Mouse (Mus musculus) heart, postnatal 0 days (tissue): ENCODE data around the gene Cep131. TPM values are rescaled to one million over a fixed set of nuclear protein-coding genes. Genes with fewer than 3 reads are reported as not detected.

ENCODE experiments used
- ATAC-seq: fragments of 200-750 bp; cut with Nextera tagmentation; 2 replicates; pipeline ENCODE4 v1.8.0; 2017; ENCODE audit warnings: low read depth, moderate number of reproducible peaks, moderate library complexity; ENCODE audit not compliant: insufficient read depth
- DNase-seq: peaks from one replicate; pipeline ENCODE4 v3.0.0-alpha.2; 2016; ENCODE audit warnings: low spot score
- H3K27ac ChIP-seq: fragments of 300-500 bp; sonication (generic); 2 replicates; pipeline ENCODE4 v1.5.1; 2014; ENCODE audit warnings: low read depth, mild to moderate bottlenecking
- H3K27me3 ChIP-seq: fragments of 300-500 bp; sonication (generic); 2 replicates; pipeline ENCODE4 v1.6.1; 2014; ENCODE audit warnings: low read length, mixed read lengths; ENCODE audit not compliant: control insufficient read depth, insufficient read depth
- H3K36me3 ChIP-seq: fragments of 300-500 bp; sonication (generic); replicated peaks from 2 replicates; pipeline ENCODE4 v1.6.1; 2014; ENCODE audit warnings: low read length, mixed read lengths; ENCODE audit not compliant: control insufficient read depth, insufficient read depth
- H3K4me1 ChIP-seq: fragments of 300-500 bp; sonication (generic); 2 replicates; pipeline ENCODE4 v1.6.1; 2014; ENCODE audit warnings: antibody characterized with exemption; ENCODE audit not compliant: control insufficient read depth, insufficient read depth
- H3K4me2 ChIP-seq: fragments of 300-500 bp; sonication (generic); 2 replicates; pipeline ENCODE4 v1.6.1; 2014; ENCODE audit warnings: low read depth, mild to moderate bottlenecking, low read length, moderate library complexity
- H3K4me3 ChIP-seq: fragments of 300-500 bp; sonication (generic); 2 replicates; pipeline ENCODE4 v1.5.1; 2014; ENCODE audit warnings: low read depth, low read length
- H3K9ac ChIP-seq: fragments of 300-500 bp; sonication (generic); replicated peaks from 2 replicates; pipeline ENCODE4 v1.6.1; 2014; ENCODE audit warnings: low read depth, low read length, mixed read lengths
- H3K9me3 ChIP-seq: fragments of 300-500 bp; sonication (generic); replicated peaks from 2 replicates; pipeline ENCODE4 v1.6.1; 2016; ENCODE audit warnings: low read length; ENCODE audit not compliant: control insufficient read depth
- CTCF ChIP-seq: IDR thresholded peaks from 2 replicates; pipeline ENCODE4 v1.5.1; 2016; ENCODE audit warnings: antibody characterized with exemption, control low read depth, low read depth
- EP300 ChIP-seq: IDR thresholded peaks from 2 replicates; pipeline ENCODE4 v1.6.1; 2016; ENCODE audit warnings: antibody characterized with exemption, low read depth
- WGBS: fragments of 180-500 bp; shearing (Covaris S2); extraction: QIAGEN DNeasy Blood & Tissue Kit; methylation state at CpG from one replicate; pipeline ENCODE4 v1.1.7; 2014; 5-methylcytosine and 5-hydroxymethylcytosine counted together
- polyA plus RNA-seq: library from polyadenylated mRNA; unstranded; fragments of >200 nt; fragmentation: Nextera tagmentation; extraction: Ambion mirVana; gene quantifications from 2 replicates; pipeline ENCODE4 v1.2.1, GENCODE M21; 2015
- total RNA-seq: library from RNA; depleted of rRNA; stranded (reverse); fragments of >200 nt; gene quantifications from 2 replicates; pipeline ENCODE4 v1.2.3, GENCODE M21; 2014; ENCODE audit warnings: low replicate concordance

Gene Cep131
- total and polyA plus RNA-seq, 2 experiments from 2014 or later, result 3.8 to 6.8 TPM

DNA sequence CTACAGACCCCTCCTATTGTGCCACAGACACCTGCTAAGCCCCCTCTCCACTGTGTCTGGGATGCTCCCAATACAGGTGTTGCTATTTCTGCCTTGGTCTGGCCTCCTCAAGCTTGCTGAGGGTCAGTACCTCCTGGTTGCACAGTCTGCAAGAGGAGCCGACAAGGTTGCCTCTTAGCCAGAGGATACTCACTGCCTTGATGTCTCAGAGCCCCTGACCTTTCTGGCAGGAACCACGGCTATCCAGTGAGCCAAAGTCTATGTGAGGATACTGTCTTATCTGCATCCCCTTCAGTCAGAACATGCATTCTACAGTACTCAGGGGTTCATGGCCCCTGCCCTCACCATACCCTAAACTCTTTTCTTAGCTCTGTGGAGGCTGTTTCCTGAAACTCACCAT lies 31.0 kb upstream of the Cep131 start:
- ATAC-seq (no peak), DNase-seq (no peak)
- no peak overlapping the region for H3K27ac ChIP-seq
- no peaks in the 10 kb centered on the region for H3K9me3 ChIP-seq
- H3K4me1 ChIP-seq, result peaks cover 7% of the 10 kb centered on the region
- no peak overlapping the region for H3K4me2 ChIP-seq
- no peak for TF ChIP-seq CTCF
- no peak overlapping the region for H3K9ac ChIP-seq
- H3K4me3 ChIP-seq, result no peak overlapping the region
- no peaks in the 10 kb centered on the region for H3K27me3 ChIP-seq
- peaks cover 57% of the 10 kb centered on the region for H3K36me3 ChIP-seq
- WGBS, result 72% methylated on average over 2 of the region's 2 CpGs

DNA sequence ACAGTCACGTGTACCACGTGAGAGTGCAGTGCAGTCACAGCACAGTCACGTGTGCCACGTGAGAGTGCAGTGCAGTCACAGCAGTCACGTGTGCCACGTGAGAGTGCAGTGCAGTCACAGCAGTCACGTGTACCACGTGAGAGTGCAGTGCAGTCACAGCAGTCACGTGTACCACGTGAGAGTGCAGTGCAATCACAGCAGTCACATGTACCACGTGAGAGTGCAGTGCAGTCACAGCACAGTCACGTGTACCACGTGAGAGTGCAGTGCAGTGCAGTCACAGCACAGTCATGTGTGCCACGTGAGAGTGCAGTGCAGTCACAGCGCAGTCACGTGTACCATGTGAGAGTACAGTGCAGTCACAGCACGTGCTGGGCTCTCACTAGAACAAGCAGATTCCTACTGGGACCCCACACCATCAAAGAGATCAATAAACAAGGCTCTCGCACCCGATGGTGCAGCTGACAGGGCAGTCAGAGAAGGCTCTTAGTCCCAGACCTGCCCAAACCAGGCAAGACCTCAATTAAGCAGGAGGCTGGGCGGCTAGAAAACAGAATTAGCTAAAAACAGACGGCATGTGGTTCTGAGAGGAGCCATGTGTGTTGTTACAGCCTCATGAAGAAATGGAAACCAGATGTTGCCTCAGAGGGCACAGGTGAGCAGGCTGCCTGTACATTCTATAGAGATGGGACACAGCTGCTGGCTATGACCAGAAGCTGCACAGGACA lies 28.0 kb upstream of the Cep131 start:
- WGBS, result 92% methylated on average over 21 of the region's 21 CpGs
- peaks cover 63% of the 10 kb centered on the region for H3K36me3 ChIP-seq
- no peak overlapping the region for H3K27ac ChIP-seq
- no peaks in the 10 kb centered on the region for H3K27me3 ChIP-seq
- DNase-seq (no peak), ATAC-seq (no peak)
- H3K4me2 ChIP-seq, result no peak overlapping the region
- peaks cover 9% of the 10 kb centered on the region for H3K4me1 ChIP-seq
- no peak overlapping the region for H3K4me3 ChIP-seq
- TF ChIP-seq EP300, result no peak
- no peak overlapping the region for H3K9ac ChIP-seq
- H3K9me3 ChIP-seq, result no peaks in the 10 kb centered on the region

DNA sequence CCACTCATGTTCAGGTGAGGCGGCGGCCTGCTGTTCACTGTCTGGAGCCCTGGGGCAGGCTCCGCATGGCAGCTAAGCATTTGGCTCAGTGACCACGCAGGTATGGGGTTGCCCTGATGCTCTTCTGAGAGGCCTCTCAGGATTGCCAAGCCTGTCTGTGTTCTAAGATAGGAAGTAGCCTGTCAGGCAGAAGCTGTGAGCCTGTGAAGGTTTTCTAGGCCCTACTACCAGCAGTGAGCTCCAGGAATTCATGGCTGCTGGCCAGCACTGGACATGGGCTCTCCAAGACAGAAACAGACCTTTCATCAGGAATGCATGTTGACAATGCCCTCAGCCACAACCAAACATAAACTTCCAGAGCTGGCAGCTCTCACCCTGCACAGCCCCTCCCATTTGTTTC lies 25.5 kb upstream of the Cep131 start:
- H3K27ac ChIP-seq, result peak overlapping the region; percentile 68
- no peak overlapping the region for H3K4me2 ChIP-seq
- H3K27me3 ChIP-seq, result no peaks in the 10 kb centered on the region
- H3K4me3 ChIP-seq, result no peak overlapping the region
- no peak overlapping the region for H3K9ac ChIP-seq
- peak; percentile 76 for DNase-seq
- H3K4me1 ChIP-seq, result peaks cover 9% of the 10 kb centered on the region
- no peaks in the 10 kb centered on the region for H3K9me3 ChIP-seq
- TF ChIP-seq EP300 (no peak), CTCF (no peak)
- peaks cover 57% of the 10 kb centered on the region for H3K36me3 ChIP-seq
- ATAC-seq, result peak; percentile 85
- 41% methylated on average over 4 of the region's 4 CpGs for WGBS

DNA sequence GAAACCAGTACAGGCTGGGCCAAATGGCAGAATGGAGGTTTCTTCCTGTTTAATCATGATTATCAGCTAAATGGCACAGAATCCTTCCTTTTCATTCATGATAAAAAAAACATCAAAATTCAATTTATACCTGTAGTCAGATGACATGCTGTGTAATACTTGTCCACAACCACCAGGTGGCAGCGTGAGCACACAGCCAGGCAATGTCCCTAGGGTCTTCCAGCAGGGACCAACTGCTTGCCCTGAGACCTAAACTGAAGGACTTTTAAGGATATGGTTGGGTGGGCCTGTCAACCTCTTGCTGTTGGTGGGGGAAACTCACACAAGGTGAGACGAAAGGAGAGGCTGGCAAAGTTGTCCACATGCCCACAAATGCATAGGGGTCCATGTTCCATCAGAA lies 24.4 kb upstream of the Cep131 start:
- Histone ChIP-seq H3K9ac (no peak overlapping the region), H3K4me1 (peaks cover 9% of the 10 kb centered on the region), H3K4me2 (no peak overlapping the region), H3K9me3 (no peaks in the 10 kb centered on the region), H3K4me3 (no peak overlapping the region), H3K27me3 (no peaks in the 10 kb centered on the region), H3K27ac (no peak overlapping the region), H3K36me3 (peaks cover 54% of the 10 kb centered on the region)
- no peak for TF ChIP-seq EP300
- TF ChIP-seq CTCF, result peak; percentile 97
- DNase-seq (peak; percentile 57), ATAC-seq (no peak)
- WGBS, result 7% methylated on average over 2 of the region's 2 CpGs

DNA sequence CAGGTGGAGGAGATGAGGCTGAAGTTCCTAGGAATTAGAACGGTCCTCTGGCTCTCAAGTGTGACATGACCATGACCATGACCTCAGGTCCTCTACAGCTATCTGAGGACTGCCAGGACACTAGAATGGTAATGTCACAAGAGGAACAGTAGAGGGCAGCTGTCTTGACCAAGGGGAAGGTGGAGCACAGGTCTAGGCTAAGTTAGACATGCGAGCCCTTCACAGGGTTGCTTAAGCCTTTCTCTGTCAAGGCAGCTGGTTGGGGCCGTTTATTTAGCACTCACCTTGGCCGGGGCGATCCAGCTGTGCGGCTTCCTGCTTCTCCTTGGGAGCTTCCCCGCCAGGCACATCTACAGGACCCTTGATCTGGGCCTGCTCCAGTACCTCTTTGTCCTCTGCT lies 23.9 kb upstream of the Cep131 start:
- TF ChIP-seq EP300 (no peak), CTCF (peak; percentile 33; the same call in 1 of the 2 replicates)
- 71% methylated on average over 7 of the region's 7 CpGs for WGBS
- H3K9ac ChIP-seq, result no peak overlapping the region
- H3K36me3 ChIP-seq, result peaks cover 55% of the 10 kb centered on the region
- DNase-seq (no peak), ATAC-seq (no peak)
- no peak overlapping the region for H3K27ac ChIP-seq
- no peak overlapping the region for H3K4me3 ChIP-seq
- no peaks in the 10 kb centered on the region for H3K27me3 ChIP-seq
- H3K9me3 ChIP-seq, result no peaks in the 10 kb centered on the region
- H3K4me1 ChIP-seq, result peaks cover 9% of the 10 kb centered on the region
- H3K4me2 ChIP-seq, result no peak overlapping the region

DNA sequence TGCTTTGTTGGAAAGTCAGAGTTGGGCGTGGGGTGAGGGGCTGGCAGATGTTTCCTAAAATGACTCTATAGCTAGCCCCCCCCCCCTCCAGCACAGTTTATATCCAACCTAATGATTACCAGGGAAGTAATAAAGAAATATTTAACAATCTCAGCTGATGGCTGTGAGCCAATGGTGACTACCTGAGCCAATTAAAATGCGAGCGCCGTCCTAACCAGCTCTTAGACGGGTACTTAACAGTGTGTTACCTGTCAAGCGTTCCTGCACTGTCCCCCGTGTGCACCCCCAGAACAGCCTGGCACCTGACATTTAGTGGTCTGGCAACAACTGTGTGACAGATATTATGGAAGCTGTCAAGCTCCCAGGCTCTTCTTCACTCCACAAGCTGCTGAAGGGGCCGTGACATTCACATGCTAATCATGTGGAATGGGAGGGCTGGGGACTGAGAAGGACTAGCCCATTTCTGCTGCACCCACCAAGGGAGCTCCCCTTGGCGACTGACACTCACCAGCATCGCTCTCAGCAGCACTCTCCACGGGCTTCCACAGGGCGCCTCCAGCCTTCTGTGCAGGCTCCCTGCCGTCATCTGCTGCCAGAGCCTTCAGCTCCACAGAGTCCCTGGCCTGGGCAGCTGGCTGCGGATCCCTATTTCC lies 23.1 kb upstream of the Cep131 start:
- H3K4me2 ChIP-seq, result no peak overlapping the region
- H3K4me3 ChIP-seq, result no peak overlapping the region
- H3K9me3 ChIP-seq, result no peaks in the 10 kb centered on the region
- TF ChIP-seq CTCF, result no peak
- TF ChIP-seq EP300, result no peak
- ATAC-seq, result no peak
- no peak overlapping the region for H3K27ac ChIP-seq
- peaks cover 55% of the 10 kb centered on the region for H3K36me3 ChIP-seq
- DNase-seq, result no peak
- H3K9ac ChIP-seq, result no peak overlapping the region
- H3K4me1 ChIP-seq, result peaks cover 9% of the 10 kb centered on the region
- 84% methylated on average over 13 of the region's 14 CpGs for WGBS
- no peaks in the 10 kb centered on the region for H3K27me3 ChIP-seq
